Comparison of ENCODE assay signal across 8 mouse cellular contexts in the genomic region with DNA sequence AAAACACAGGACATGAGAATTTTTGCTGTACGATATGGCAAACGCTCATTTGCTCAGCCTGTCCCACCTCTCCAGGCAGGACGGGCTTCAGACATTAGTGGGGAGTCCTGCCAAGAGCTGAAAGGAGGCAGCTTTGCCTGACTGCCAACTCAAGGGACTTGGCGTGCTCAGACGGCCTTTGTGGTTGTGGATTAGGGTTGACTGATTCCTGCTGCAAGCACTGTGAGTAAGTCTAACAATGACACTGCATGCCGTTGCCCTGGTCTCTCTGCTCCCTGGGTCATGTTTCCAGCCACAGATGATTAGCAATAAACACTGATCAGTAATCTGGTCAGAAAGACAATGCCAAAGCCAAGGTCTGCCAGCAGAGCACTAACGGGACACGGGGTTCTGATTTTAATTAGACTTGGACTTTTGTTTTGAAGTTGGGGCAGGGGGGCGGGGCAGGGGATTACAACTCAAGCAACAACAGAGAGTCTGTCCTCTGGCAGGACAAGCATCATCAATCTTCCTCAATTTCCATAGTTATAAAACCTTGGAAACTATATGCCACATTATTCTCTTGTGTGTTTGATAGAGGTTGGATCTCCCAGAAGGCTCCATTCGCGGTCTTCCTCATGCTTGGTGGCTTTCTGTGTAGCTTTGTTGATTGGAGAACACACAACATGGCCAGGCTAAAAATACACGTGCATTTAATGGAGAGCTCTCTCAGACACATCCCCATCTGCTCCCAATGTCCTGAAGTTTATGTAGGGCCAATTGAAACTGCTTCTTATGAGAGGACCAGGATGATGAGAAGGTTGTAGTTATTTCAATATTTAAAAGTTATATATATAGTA.
DNase-seq lines count a peak whose midpoint lies in the region; ATAC-seq lines count a peak whose summit lies in the region.

No protein-coding gene starts in this region.

- WGBS in kidney, embryonic 14.5 days: 34% methylated on average over 12 of the region's 12 CpGs

- ATAC-seq in kidney, embryonic 14.5 days (ENCODE audit: low FRiP score, low TSS enrichment): peak; percentile 83

- H3K4me3 ChIP-seq in kidney, embryonic 14.5 days (ENCODE audit: low read length): no peak overlapping the region

- peak; percentile 57 to 66 for DNase-seq in cerebellum, postnatal 10 days
- no peak for DNase-seq in cerebellum, adult 8-10 months
- peak; percentile 1 to 27 for DNase-seq in adrenal gland, postnatal 36 days
- peak; percentile 7 to 15 for DNase-seq in frontal cortex, postnatal 10 days (ENCODE audit: low spot score in 2 of 2)
- DNase-seq in lung, postnatal 14 days: peak; percentile 8
- peak; percentile 42 for DNase-seq in testis, postnatal 10 days (ENCODE audit: low spot score)
- DNase-seq in spleen, postnatal 10 days (ENCODE audit: low spot score in 2 of 2): no peak

- no peak overlapping the region for H3K27ac ChIP-seq in kidney, embryonic 14.5 days (ENCODE audit: low read depth, low read length)

- H3K9me3 ChIP-seq in kidney, embryonic 14.5 days (ENCODE audit: control insufficient read depth, low read length): no peaks in the 10 kb centered on the region

- H3K4me2 ChIP-seq in kidney, embryonic 14.5 days (replicated peaks; ENCODE audit: low read depth, low read length): peak overlapping the region; percentile 31

- H3K4me1 ChIP-seq in kidney, embryonic 14.5 days (ENCODE audit: control insufficient read depth, insufficient read depth, low read length): 0 out of 2 replicates have a peak, but pooled peaks cover 4% of the 10 kb centered on the region

- H3K9ac ChIP-seq in kidney, embryonic 14.5 days (ENCODE audit: low read depth, low read length): no peak overlapping the region

- H3K36me3 ChIP-seq in kidney, embryonic 14.5 days (ENCODE audit: control insufficient read depth, insufficient read depth, low read length): no peaks in the 10 kb centered on the region

- H3K27me3 ChIP-seq in kidney, embryonic 14.5 days (ENCODE audit: control insufficient read depth, insufficient read depth, low read length): no peaks in the 10 kb centered on the region

Comparison
In these comparisons a context has a peak if more than half of its experiments do, and no peak if none do; other contexts are left out.
1. DNase-seq: peak in cerebellum, postnatal 10 days (2 of 2), adrenal gland, postnatal 36 days (2 of 2), frontal cortex, postnatal 10 days (2 of 2), lung, postnatal 14 days (single experiment) and testis, postnatal 10 days (single experiment); none in cerebellum, adult 8-10 months (single experiment) and spleen, postnatal 10 days (0 of 2).